Mouse (Mus musculus): ENCODE measurements around the gene Clcn1.

- no peak for TF ChIP-seq CTCF (IDR thresholded peaks at IDR 0.05)
- TF ChIP-seq EP300 (IDR thresholded peaks at IDR 0.05), result no peak
Measured at GRCm38 (mm10) chr6:42356913-42357312, 70.4 kb downstream of the Clcn1 start.
